Mouse (Mus musculus): ENCODE measurements around the gene 1700019N19Rik. TPM values are rescaled to one million over a fixed set of nuclear protein-coding genes. Genes with fewer than 3 reads are reported as not detected.
A peak's percentile ranks its signal among the peaks of the same experiment; 100 is the strongest.

Gene 1700019N19Rik
- total and polyA plus RNA-seq, 2 experiments: not detected

DNA sequence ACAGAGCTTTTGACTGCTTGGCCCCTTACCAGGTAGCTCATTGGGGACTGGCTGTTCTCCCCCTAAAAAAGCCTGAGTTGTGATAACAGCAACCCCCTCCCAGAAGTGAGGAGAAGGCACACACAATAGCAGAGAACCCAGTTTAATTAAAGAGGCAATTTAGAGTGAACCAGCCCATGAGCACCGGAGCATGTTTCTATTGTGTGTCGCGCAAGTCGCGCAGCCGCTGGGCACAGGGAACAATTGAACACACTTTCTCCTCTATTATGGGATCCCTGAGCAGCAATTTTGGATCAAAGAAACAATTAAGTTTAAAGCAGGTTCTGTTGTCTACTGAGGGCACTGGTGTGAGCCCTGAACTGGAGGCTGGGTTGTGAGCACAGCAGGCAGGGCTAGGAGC is 26.9 kb downstream of the 1700019N19Rik start:
- H3K4me3 ChIP-seq (ENCODE audit: insufficient read depth, low read depth, low read length): no peak overlapping the region
- H3K9ac ChIP-seq (ENCODE audit: low read depth, low read length): no peak overlapping the region
- no peak overlapping the region for H3K27ac ChIP-seq (replicated peaks; ENCODE audit: insufficient read depth, low read depth, low read length)
- no peaks in the 10 kb centered on the region for H3K27me3 ChIP-seq (ENCODE audit: control insufficient read depth, insufficient read depth, low read length)
- no peaks in the 10 kb centered on the region for H3K4me1 ChIP-seq (ENCODE audit: control insufficient read depth, insufficient read depth, low read length)
- no peaks in the 10 kb centered on the region for H3K36me3 ChIP-seq (ENCODE audit: control insufficient read depth, insufficient read depth, low read length)
- over 99% methylated on average over 6 of the region's 6 CpGs for WGBS
- DNase-seq (ENCODE audit: extremely low read depth, low read depth, low spot score): no peak
- TF ChIP-seq CTCF (IDR thresholded peaks at IDR 0.05; ENCODE audit: low read depth, low read length) (no peak), POLR2A (IDR thresholded peaks at IDR 0.05; ENCODE audit: extremely low read depth, insufficient read depth, low read length) (no peak)
- no peaks in the 10 kb centered on the region for H3K79me2 ChIP-seq (ENCODE audit: control insufficient read depth, insufficient read depth, low read length)

DNA sequence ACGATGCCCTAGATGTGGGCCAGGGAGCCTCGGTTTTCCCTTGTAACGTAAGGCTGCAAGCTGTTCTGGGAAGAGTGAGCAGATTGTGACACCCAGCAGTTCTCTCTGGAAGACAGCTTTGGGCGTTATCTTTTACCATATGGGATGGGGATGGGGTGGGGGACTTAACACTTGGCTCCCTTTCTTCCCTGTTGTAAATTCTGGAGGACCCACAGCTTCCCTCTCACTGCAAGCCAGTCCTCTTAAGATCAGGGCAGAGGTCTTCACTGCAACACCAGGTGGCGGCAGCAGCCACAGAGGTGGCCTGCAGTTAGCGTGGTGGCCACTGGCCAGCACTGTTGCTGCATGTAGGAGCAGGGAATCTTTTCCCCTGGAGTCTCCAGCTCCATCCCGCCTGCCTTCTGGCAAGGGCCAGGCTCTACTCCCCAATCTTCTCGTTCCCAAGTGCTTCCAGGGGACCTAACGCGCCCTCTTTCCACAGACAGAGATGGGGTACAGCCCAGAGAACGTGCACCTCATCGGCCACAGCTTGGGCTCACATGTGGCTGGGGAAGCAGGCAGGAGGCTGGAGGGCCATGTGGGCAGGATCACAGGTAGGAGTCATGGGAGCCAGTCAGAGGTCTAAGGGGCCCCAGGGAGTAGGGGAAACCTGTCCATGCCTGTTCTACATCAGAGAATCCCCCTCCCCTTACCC is 31.3 kb downstream of the 1700019N19Rik start:
- H3K79me2 ChIP-seq (ENCODE audit: control insufficient read depth, insufficient read depth, low read length): no peaks in the 10 kb centered on the region
- H3K4me3 ChIP-seq (ENCODE audit: insufficient read depth, low read depth, low read length): no peak overlapping the region
- peak; percentile 66 for TF ChIP-seq CTCF (IDR thresholded peaks at IDR 0.05; ENCODE audit: low read depth, low read length)
- TF ChIP-seq POLR2A (IDR thresholded peaks at IDR 0.05; ENCODE audit: extremely low read depth, insufficient read depth, low read length): no peak
- no peaks in the 10 kb centered on the region for H3K36me3 ChIP-seq (ENCODE audit: control insufficient read depth, insufficient read depth, low read length)
- peak; percentile 5 for DNase-seq (ENCODE audit: extremely low read depth, low read depth, low spot score)
- no peaks in the 10 kb centered on the region for H3K27me3 ChIP-seq (ENCODE audit: control insufficient read depth, insufficient read depth, low read length)
- no peaks in the 10 kb centered on the region for H3K4me1 ChIP-seq (ENCODE audit: control insufficient read depth, insufficient read depth, low read length)
- H3K9ac ChIP-seq (ENCODE audit: low read depth, low read length): no peak overlapping the region
- WGBS: 24% methylated on average over 12 of the region's 12 CpGs
- no peak overlapping the region for H3K27ac ChIP-seq (replicated peaks; ENCODE audit: insufficient read depth, low read depth, low read length)

DNA sequence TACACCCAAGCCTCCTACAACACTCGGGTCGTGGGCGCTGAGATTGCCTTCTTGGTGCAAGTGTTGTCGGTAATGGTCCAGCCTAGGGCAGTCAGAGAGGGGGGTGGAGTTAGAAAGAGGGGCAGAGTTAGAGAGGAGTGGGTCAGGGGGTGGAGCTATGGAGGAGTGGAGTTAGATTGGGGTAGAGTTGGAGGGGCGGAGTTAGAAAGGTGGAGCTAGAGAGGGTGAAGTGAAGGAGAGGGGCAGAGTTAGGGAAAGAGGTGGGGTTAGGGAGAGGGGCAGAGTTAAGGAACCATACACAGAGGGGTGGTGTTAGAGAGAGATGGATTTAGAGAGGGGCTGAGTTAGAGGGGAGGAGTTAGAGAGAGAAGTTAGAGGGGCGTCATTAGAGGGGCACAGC is 31.9 kb downstream of the 1700019N19Rik start:
- no peak for DNase-seq (ENCODE audit: extremely low read depth, low read depth, low spot score)

GRCm38 (mm10) chr19:58759423-58759822 is 34.8 kb downstream of the 1700019N19Rik start, which contains the start of gene Pnliprp2:
Pnliprp2 (plus strand) TSS chr19:58759719.
- TF ChIP-seq CTCF (IDR thresholded peaks at IDR 0.05; ENCODE audit: low read depth, low read length) (no peak), POLR2A (IDR thresholded peaks at IDR 0.05; ENCODE audit: extremely low read depth, insufficient read depth, low read length) (no peak)
- H3K27me3 ChIP-seq (ENCODE audit: control insufficient read depth, insufficient read depth, low read length): no peaks in the 10 kb centered on the region
- H3K4me1 ChIP-seq (ENCODE audit: control insufficient read depth, insufficient read depth, low read length): no peaks in the 10 kb centered on the region
- no peaks in the 10 kb centered on the region for H3K36me3 ChIP-seq (ENCODE audit: control insufficient read depth, insufficient read depth, low read length)
- H3K79me2 ChIP-seq (ENCODE audit: control insufficient read depth, insufficient read depth, low read length): no peaks in the 10 kb centered on the region
- H3K4me3 ChIP-seq (ENCODE audit: insufficient read depth, low read depth, low read length): no peak within 1 kb of the TSS
- no peak within 1 kb of the TSS for H3K27ac ChIP-seq (replicated peaks; ENCODE audit: insufficient read depth, low read depth, low read length)
- 34% methylated on average over 9 of the region's 9 CpGs for WGBS
- peak; percentile 31 for DNase-seq (ENCODE audit: extremely low read depth, low read depth, low spot score)
- H3K9ac ChIP-seq (ENCODE audit: low read depth, low read length): no peak within 1 kb of the TSS

More for the DNA sequence above, 31.9 kb downstream of the 1700019N19Rik start:
- Histone ChIP-seq H3K9ac (ENCODE audit: low read depth, low read length) (no peak overlapping the region), H3K27me3 (ENCODE audit: control insufficient read depth, insufficient read depth, low read length) (no peaks in the 10 kb centered on the region), H3K36me3 (ENCODE audit: control insufficient read depth, insufficient read depth, low read length) (no peaks in the 10 kb centered on the region), H3K27ac (replicated peaks; ENCODE audit: insufficient read depth, low read depth, low read length) (no peak overlapping the region), H3K4me1 (ENCODE audit: control insufficient read depth, insufficient read depth, low read length) (no peaks in the 10 kb centered on the region), H3K4me3 (ENCODE audit: insufficient read depth, low read depth, low read length) (no peak overlapping the region), H3K79me2 (ENCODE audit: control insufficient read depth, insufficient read depth, low read length) (no peaks in the 10 kb centered on the region)
- TF ChIP-seq CTCF (IDR thresholded peaks at IDR 0.05; ENCODE audit: low read depth, low read length): no peak
- no peak for TF ChIP-seq POLR2A (IDR thresholded peaks at IDR 0.05; ENCODE audit: extremely low read depth, insufficient read depth, low read length)
- WGBS: 45% methylated on average over 6 of the region's 6 CpGs

DNA sequence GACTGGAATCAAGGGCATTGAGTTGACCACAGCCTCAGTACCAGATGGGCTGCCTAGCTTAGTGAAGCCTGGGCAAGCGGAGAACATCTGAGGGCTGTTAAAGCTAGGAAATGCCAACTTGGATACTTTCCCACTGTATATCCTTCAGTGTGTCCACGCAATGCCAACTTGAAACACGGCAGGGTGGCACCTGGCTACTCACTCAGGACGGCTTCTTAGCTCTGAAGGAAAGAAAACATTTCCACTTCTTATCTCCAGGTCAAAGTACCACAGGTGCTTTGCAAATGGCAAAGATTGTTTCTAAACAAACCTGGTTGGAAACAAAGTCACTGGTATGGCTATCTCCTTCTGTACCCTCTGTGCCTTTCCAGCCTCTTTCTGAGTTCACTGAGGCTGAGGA is 35.4 kb downstream of the 1700019N19Rik start:
- no peaks in the 10 kb centered on the region for H3K27me3 ChIP-seq (ENCODE audit: control insufficient read depth, insufficient read depth, low read length)
- no peaks in the 10 kb centered on the region for H3K36me3 ChIP-seq (ENCODE audit: control insufficient read depth, insufficient read depth, low read length)
- 75% methylated on average over 4 of the region's 4 CpGs for WGBS
- no peak for DNase-seq (ENCODE audit: extremely low read depth, low read depth, low spot score)
- H3K79me2 ChIP-seq (ENCODE audit: control insufficient read depth, insufficient read depth, low read length): no peaks in the 10 kb centered on the region
- H3K27ac ChIP-seq (replicated peaks; ENCODE audit: insufficient read depth, low read depth, low read length): no peak overlapping the region
- H3K9ac ChIP-seq (ENCODE audit: low read depth, low read length): no peak overlapping the region
- TF ChIP-seq POLR2A (IDR thresholded peaks at IDR 0.05; ENCODE audit: extremely low read depth, insufficient read depth, low read length): no peak
- TF ChIP-seq CTCF (IDR thresholded peaks at IDR 0.05; ENCODE audit: low read depth, low read length): no peak
- no peaks in the 10 kb centered on the region for H3K4me1 ChIP-seq (ENCODE audit: control insufficient read depth, insufficient read depth, low read length)
- H3K4me3 ChIP-seq (ENCODE audit: insufficient read depth, low read depth, low read length): no peak overlapping the region

DNA sequence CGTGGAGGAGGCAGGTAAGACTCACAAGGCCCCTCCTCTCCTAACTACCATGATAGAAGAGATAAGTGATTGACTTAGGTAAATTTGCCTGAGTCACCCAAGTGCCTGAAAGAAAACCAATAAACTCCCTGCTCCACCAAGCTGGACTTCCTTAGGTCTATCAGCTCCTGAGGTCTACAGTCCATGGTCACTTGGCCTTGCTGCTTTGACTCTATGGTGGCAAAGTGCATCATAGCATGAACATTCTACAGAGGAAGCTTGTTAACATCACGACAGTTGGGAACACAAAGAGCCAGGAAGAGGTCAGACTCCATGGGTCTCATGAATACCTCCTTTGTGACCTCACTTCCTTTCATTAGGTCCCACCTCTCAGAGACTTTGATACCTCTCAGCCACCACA is 42.8 kb downstream of the 1700019N19Rik start:
- Histone ChIP-seq H3K4me1 (ENCODE audit: control insufficient read depth, insufficient read depth, low read length) (no peaks in the 10 kb centered on the region), H3K27ac (replicated peaks; ENCODE audit: insufficient read depth, low read depth, low read length) (no peak overlapping the region), H3K4me3 (ENCODE audit: insufficient read depth, low read depth, low read length) (no peak overlapping the region), H3K9ac (ENCODE audit: low read depth, low read length) (no peak overlapping the region), H3K27me3 (ENCODE audit: control insufficient read depth, insufficient read depth, low read length) (no peaks in the 10 kb centered on the region), H3K79me2 (ENCODE audit: control insufficient read depth, insufficient read depth, low read length) (no peaks in the 10 kb centered on the region), H3K36me3 (ENCODE audit: control insufficient read depth, insufficient read depth, low read length) (no peaks in the 10 kb centered on the region)
- TF ChIP-seq CTCF (IDR thresholded peaks at IDR 0.05; ENCODE audit: low read depth, low read length) (no peak), POLR2A (IDR thresholded peaks at IDR 0.05; ENCODE audit: extremely low read depth, insufficient read depth, low read length) (no peak)
- WGBS: 68% methylated on average over 2 of the region's 2 CpGs
- DNase-seq (ENCODE audit: extremely low read depth, low read depth, low spot score): no peak
